Mouse (Mus musculus): ENCODE measurements at regions not wholly inside any gene's neighbourhood (a gene's known extent, or its start where the extent isn't known, plus 50 kb on each side); places are given as distances from the start of the nearest gene placed in this dataset.

DNA sequence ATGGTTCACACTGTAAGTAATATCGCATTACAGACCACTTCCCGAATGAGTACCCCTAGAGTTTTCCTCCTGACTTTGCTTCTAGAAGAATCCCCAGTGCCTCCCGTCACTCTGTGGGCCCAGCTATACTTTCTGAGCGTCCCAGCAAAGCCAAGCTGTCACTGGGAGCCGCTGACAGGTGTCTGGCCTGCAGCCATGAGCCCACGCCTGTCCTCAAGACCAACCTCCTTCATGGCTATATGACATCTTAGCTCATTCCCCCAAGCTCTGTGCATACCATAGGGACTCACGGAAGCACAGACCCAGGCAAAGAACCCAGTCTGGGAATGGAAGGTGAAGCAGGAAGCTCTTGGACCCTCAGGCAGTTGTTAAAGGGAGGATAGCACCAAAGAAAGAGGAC, 55.3 kb upstream of the Rgma start:
- DNase-seq (ENCODE audit: low spot score in 2 of 2) = no peak

DNA sequence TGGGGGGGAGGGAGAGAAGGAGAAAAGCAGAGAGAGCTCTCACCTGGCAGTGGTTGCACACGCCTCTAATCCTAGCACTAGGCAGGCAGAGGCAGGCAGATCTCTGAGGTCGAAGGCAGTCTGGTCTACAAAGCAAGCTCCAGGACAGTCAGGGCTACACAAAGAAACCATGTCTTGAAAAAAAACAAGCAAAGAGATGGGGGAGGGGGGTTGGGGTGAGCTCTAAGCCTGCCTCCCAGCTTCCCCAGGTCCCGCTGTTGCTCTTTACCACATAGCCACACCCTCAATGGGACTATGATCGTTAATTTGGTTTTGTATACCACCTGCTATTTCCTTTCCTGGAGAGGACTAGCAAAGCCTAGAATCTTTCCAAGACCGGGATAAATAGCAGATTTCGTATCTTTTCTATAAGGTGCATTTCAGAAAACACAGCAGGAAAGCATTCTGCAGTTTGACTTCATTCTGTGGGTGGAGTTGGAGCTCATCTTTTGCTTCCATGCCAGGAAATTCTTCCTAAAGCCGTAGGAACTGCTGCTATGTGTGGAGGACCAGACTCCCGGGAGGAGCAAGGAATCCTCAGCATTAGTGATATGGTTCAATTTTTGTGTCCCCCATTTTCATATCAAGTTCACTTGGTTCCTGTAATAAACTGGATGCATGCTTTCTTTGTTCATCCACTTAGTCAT, 52.7 kb upstream of the Rgma start:
- no peak for DNase-seq (ENCODE audit: low spot score in 2 of 2)

DNA sequence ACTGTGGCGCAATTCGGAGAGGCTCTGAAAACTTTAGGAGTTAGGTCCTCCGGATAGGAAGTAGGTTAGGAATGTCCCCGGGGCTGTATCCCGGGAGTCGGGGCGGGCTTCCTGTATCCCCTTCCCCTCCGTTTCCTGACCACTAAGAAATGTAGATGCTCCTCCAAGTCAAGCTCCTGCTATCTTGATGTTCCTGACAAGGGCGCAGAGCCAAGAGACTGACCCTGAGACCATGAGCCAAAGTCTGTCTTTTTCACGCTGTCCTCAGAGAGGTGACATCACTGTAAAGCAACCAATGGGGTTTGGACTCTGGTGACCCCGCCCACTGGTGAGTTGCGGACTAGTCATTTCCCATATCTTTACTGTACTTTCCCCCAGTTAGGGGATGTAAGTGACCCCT, 51.8 kb upstream of the Rgma start:
- DNase-seq (ENCODE audit: low spot score in 2 of 2) = no peak

DNA sequence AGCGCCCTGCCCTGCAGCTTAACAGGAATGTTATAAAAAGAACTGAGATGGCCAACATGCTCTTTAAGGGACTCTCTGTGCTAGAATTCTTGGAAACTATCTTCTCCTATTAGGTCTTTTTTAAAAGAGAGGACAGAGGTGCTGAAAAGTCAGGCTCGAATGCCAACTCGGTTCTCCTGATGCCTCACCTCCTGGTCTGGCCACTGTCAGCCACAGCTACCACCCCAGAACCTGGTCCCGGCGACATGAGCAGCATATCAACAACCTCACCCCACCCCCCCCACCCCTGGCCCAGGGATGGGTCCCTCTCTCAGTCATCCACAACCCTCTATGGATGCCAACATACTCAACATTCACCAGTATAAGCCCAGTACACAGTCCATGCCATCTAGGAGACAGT, 49.8 kb upstream of the Rgma start:
- DNase-seq (ENCODE audit: low spot score in 2 of 2) = no peak

All from natural killer cell, adult 2 months (primary cell).